Comparison of ENCODE assay signal across 9 mouse cellular contexts in genomic region chr4:103120028-103120384, GRCm38 (mm10). TPM values are rescaled to one million over a fixed set of nuclear protein-coding genes. Genes with fewer than 3 reads are reported as not detected.
DNase-seq lines count a peak whose midpoint lies in the region; ATAC-seq and TF ChIP-seq lines count a peak whose summit lies in the region.
"Had no signal": no experiment of that assay in that cellular context is flagged by ENCODE, and none has a peak within 500 bp of the region (broad histone marks: within the 10 kb centered on the region; RNA-seq: fewer than 3 reads in every experiment).

No protein-coding gene starts in this region.

- peak overlapping the region; percentile 92 for H3K4me3 ChIP-seq in gastrocnemius, adult 2 months
- peak overlapping the region; percentile 99 for H3K4me3 ChIP-seq in liver, embryonic 12.5 days

- H3K9me3 ChIP-seq in liver, embryonic 12.5 days (replicated peaks) = no peaks in the 10 kb centered on the region

- ATAC-seq in erythroid progenitor cell, adult 5-6 weeks (replicated peaks; ENCODE audit: low FRiP score, poor library complexity, severe bottlenecking) = peak; percentile 44
- ATAC-seq in liver, embryonic 12.5 days = peak; percentile 75

- peaks cover 48% of the 10 kb centered on the region for H3K4me1 ChIP-seq in liver, embryonic 12.5 days

- no peaks in the 10 kb centered on the region for H3K27me3 ChIP-seq in liver, embryonic 12.5 days (replicated peaks)
- H3K27me3 ChIP-seq: Patski had no signal

- H3K9ac ChIP-seq in liver, embryonic 12.5 days = peak overlapping the region; percentile 100

- H3K27ac ChIP-seq in gastrocnemius, adult 2 months = peak overlapping the region; percentile 98
- peak overlapping the region; percentile 99 for H3K27ac ChIP-seq in liver, embryonic 12.5 days

- H3K36me3 ChIP-seq in liver, embryonic 12.5 days = peaks cover 12% of the 10 kb centered on the region

- no peak for DNase-seq in gastrocnemius, adult 2 months
- DNase-seq in gastrocnemius, postnatal 14 days = no peak
- peak; percentile 69 for DNase-seq in CD4-positive, CD25-positive, alpha-beta regulatory T cell, adult 2 months (ENCODE audit: low read depth, low spot score)
- DNase-seq in urinary bladder, postnatal 10 days (ENCODE audit: low spot score) = no peak
- no peak for DNase-seq in adrenal gland, postnatal 25 days
- no peak for DNase-seq in kidney, postnatal 36 days

- TF ChIP-seq CTCF in gastrocnemius, adult 2 months (IDR thresholded peaks at IDR 0.05) = no peak

- 8% methylated on average over 4 of the region's 4 CpGs for WGBS in liver, embryonic 12.5 days (ENCODE audit: insufficient replicate concordance)

- intact Hi-C loops in gastrocnemius, adult 2 months (cut with DNase I) = no loop called here
- intact Hi-C loops in gastrocnemius, postnatal 14 days (cut with DNase I; ENCODE audit: low total_unique reads) = no loop called here

- H3K4me2 ChIP-seq in liver, embryonic 12.5 days = peak overlapping the region; percentile 86

RNA-seq across cellular contexts. Expression of gene Wdr78, which starts 5.7 kb away (rescaled TPM):
- total RNA-seq in gastrocnemius, adult 2 months (2021) = under 1 TPM; 0.36 to 0.56 TPM
- under 1 TPM; 0.74 to 0.86 TPM for total RNA-seq in gastrocnemius, postnatal 14 days (2021)
- 0.72 and 1.7 TPM in 2 replicates for total RNA-seq in erythroid progenitor cell, adult 5-6 weeks (2015; ENCODE audit: low replicate concordance)
- total RNA-seq in erythroid progenitor cell, adult 5-6 weeks (2017; ENCODE audit: low replicate concordance) = 1.6 and 4.2 TPM in 2 replicates
- polyA plus RNA-seq in liver, embryonic 12.5 days (2016; fragmentation: Nextera tagmentation; extraction: Ambion mirVana) = 1.0 and 1.1 TPM in 2 replicates
- 6.3 and 8.6 TPM in 2 replicates for total RNA-seq in adrenal gland, postnatal 25 days (2021)

RNA-seq across cellular contexts. Expression of gene Mier1, which starts 5.8 kb away (rescaled TPM):
- total RNA-seq in gastrocnemius, adult 2 months (2021) = 10 to 100 TPM; 20.0 to 21.4 TPM
- total RNA-seq in gastrocnemius, postnatal 14 days (2021) = 10 to 100 TPM; 21.8 to 22.3 TPM
- 134 and 164 TPM in 2 replicates for total RNA-seq in erythroid progenitor cell, adult 5-6 weeks (2015; ENCODE audit: low replicate concordance)
- 151 and 175 TPM in 2 replicates for total RNA-seq in erythroid progenitor cell, adult 5-6 weeks (2017; ENCODE audit: low replicate concordance)
- polyA plus RNA-seq in liver, embryonic 12.5 days (2016; fragmentation: Nextera tagmentation; extraction: Ambion mirVana) = 35.1 and 39.4 TPM in 2 replicates
- 77.1 and 80.1 TPM in 2 replicates for total RNA-seq in adrenal gland, postnatal 25 days (2021)
